Mouse (Mus musculus) E14TG2a.4 (cell line): ENCODE measurements around the gene Uox.

Experiments used
- CTCF ChIP-seq: conservative IDR thresholded peaks from 2 replicates; pipeline ENCODE4 v1.5.1; 2014; ENCODE audit warnings: low read length
- NANOG ChIP-seq: IDR thresholded peaks from 2 replicates; pipeline ENCODE4 v1.6.1; 2014; ENCODE audit warnings: borderline replicate concordance, low read length, mixed read lengths

- no peak for TF ChIP-seq CTCF
- no peak for TF ChIP-seq NANOG
Measured at GRCm38 (mm10) chr3:146657433-146657832, 87.2 kb downstream of the Uox start.
